Mouse (Mus musculus) lung, postnatal 0 days (tissue): ENCODE measurements around the gene Tmem116.

Source experiments
- CTCF ChIP-seq: IDR thresholded peaks from 2 replicates; pipeline ENCODE4 v1.5.1; 2016; ENCODE audit warnings: antibody characterized with exemption, mild to moderate bottlenecking
- EP300 ChIP-seq: IDR thresholded peaks from 2 replicates; pipeline ENCODE4 v1.6.1; 2016; ENCODE audit warnings: antibody characterized with exemption, mild to moderate bottlenecking, control low read depth

DNA sequence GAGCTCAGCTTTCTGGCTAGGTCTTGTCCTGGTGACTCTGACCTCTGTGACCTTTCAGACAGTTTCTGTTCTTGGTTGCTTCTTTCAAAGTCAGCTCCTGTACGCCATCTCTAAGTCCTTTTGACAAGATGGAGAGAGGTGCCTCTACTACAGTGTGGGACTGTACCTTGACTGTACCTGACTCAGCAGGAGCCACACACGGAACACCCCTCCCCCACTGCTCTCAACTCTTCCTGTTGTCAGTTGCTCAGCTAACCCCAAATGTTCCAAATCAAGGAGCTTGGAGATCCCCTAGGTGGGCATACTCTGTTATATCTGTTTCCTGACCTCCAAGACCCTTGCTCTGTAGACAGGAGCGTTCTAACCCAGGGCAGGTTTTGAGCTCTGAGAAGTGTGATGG lies 51.5 kb downstream of the Tmem116 start, which contains the start of gene Adam1b:
- TF ChIP-seq CTCF: no peak
- TF ChIP-seq EP300: no peak
